12 mouse cellular contexts compared by ENCODE assay signal in the genomic region with DNA sequence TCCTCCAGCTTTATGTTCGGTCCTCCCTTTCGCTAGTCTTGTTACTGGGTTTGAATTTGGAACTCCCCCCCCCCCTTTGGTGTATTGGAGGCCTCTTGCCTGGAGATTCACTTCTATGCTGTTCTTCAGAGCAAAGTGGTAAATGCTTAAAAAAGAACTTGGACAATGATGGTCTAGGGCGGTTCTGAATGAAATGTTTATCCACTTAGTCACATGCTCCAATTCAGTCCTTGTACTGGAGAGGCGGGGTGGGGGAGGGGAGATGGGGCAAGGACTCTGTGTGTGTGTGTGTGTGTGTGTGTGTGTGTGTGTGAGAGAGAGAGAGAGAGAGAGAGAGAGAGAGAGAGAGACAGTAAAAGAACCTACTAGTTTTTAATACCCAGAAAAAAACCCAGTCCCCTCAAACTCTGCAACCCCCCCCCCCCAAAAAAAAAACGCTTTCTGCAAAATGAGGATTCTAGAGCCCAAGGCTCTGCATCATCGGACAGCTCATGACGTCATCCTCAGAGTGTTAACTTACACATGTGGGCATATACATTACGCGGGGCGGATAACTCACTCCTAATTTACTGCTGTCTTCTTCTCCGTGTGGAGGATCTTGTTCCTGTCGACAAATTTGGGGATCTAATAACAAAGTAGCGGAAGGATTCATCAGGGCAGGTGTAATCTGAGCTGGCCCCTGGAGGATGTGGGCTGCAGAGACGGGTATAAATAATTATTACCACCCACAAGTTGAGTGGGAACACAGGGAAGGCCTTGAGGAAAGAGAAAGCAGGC. TPM values are rescaled to one million over a fixed set of nuclear protein-coding genes. Genes with fewer than 3 reads are reported as not detected.
DNase-seq lines count a peak whose midpoint lies in the region; ATAC-seq and TF ChIP-seq lines count a peak whose summit lies in the region.
"Had no signal": no experiment of that assay in that cellular context is flagged by ENCODE, and none has a peak within 500 bp of the region (broad histone marks: within the 10 kb centered on the region; RNA-seq: fewer than 3 reads in every experiment).

No protein-coding gene starts in this region.

- H3K79me2 ChIP-seq in myocyte (ENCODE audit: control insufficient read depth, insufficient read depth): no peaks in the 10 kb centered on the region

- H3K4me3 ChIP-seq in kidney, embryonic 14.5 days (ENCODE audit: low read length): no peak overlapping the region
- no peak overlapping the region for H3K4me3 ChIP-seq in brown adipose tissue, adult 24 weeks (ENCODE audit: insufficient read depth, low read depth, low read length)
- H3K4me3 ChIP-seq in hindbrain, embryonic 14.5 days (replicated peaks; ENCODE audit: low read length): no peak overlapping the region
- peak overlapping the region; percentile 2 for H3K4me3 ChIP-seq in myocyte

- TF ChIP-seq POLR2A in myocyte (IDR thresholded peaks at IDR 0.05; ENCODE audit: insufficient read length, low read depth): no peak

- peaks cover 3% of the 10 kb centered on the region; the same call in 1 of the 2 replicates for H3K9me3 ChIP-seq in kidney, embryonic 14.5 days (ENCODE audit: control insufficient read depth, low read length)
- no peaks in the 10 kb centered on the region for H3K9me3 ChIP-seq in hindbrain, embryonic 14.5 days (ENCODE audit: control insufficient read depth, low read length)
- H3K9me3 ChIP-seq: G1E had no signal

- H3K27me3 ChIP-seq in kidney, embryonic 14.5 days (ENCODE audit: control insufficient read depth, insufficient read depth, low read length): no peaks in the 10 kb centered on the region
- H3K27me3 ChIP-seq in hindbrain, embryonic 14.5 days (ENCODE audit: control insufficient read depth, insufficient read depth, low read length): no peaks in the 10 kb centered on the region
- no peaks in the 10 kb centered on the region for H3K27me3 ChIP-seq in myocyte (ENCODE audit: control insufficient read depth, insufficient read depth, insufficient read length)

- H3K4me2 ChIP-seq in kidney, embryonic 14.5 days (replicated peaks; ENCODE audit: low read depth, low read length): peak overlapping the region; percentile 46
- H3K4me2 ChIP-seq in hindbrain, embryonic 14.5 days (replicated peaks): peak overlapping the region; percentile 48; the same call in 1 of the 2 replicates
- H3K4me2 ChIP-seq in myocyte (ENCODE audit: low read depth): peak overlapping the region; percentile 93

- peak; percentile 73 for ATAC-seq in kidney, embryonic 14.5 days (ENCODE audit: low FRiP score, low TSS enrichment)
- no peak for ATAC-seq in hindbrain, embryonic 14.5 days (ENCODE audit: low FRiP score)

- peak overlapping the region; percentile 85 for H3K27ac ChIP-seq in kidney, embryonic 14.5 days (ENCODE audit: low read depth, low read length)
- peak overlapping the region; percentile 39; the same call in 1 of the 2 replicates for H3K27ac ChIP-seq in brown adipose tissue, adult 24 weeks (replicated peaks; ENCODE audit: low read depth, low read length)
- H3K27ac ChIP-seq in hindbrain, embryonic 14.5 days: peak overlapping the region; percentile 22

- no peak overlapping the region for H3ac ChIP-seq in myocyte (ENCODE audit: control insufficient read depth, insufficient read length)

- H3K4me1 ChIP-seq in kidney, embryonic 14.5 days (ENCODE audit: control insufficient read depth, insufficient read depth, low read length): peaks cover 42% of the 10 kb centered on the region
- H3K4me1 ChIP-seq in brown adipose tissue, adult 24 weeks (ENCODE audit: control insufficient read depth, insufficient read depth, insufficient read length, low read length): peaks cover 4% of the 10 kb centered on the region
- peaks cover 17% of the 10 kb centered on the region for H3K4me1 ChIP-seq in hindbrain, embryonic 14.5 days (replicated peaks; ENCODE audit: control insufficient read depth, insufficient read depth, low read length)

- H3K9ac ChIP-seq in kidney, embryonic 14.5 days (ENCODE audit: low read depth, low read length): peak overlapping the region; percentile 47; the same call in 1 of the 2 replicates
- H3K9ac ChIP-seq in hindbrain, embryonic 14.5 days: no peak overlapping the region

- no peaks in the 10 kb centered on the region for H3K36me3 ChIP-seq in kidney, embryonic 14.5 days (ENCODE audit: control insufficient read depth, insufficient read depth, low read length)
- H3K36me3 ChIP-seq in hindbrain, embryonic 14.5 days (replicated peaks; ENCODE audit: control insufficient read depth, insufficient read depth): no peaks in the 10 kb centered on the region
- H3K36me3 ChIP-seq in myocyte (ENCODE audit: control insufficient read depth, insufficient read depth): no peaks in the 10 kb centered on the region
- H3K36me3 ChIP-seq: G1E had no signal

- DNase-seq in kidney, adult 8-10 months: no peak
- DNase-seq in hindbrain, embryonic 14.5 days (ENCODE audit: low spot score): no peak
- DNase-seq in layer of hippocampus, postnatal 25 days (ENCODE audit: extremely low spot score in 1 of 2, low spot score in 1 of 2): no peak
- DNase-seq in cerebellum, postnatal 25 days: no peak
- DNase-seq in testis, postnatal 14 days (ENCODE audit: low spot score): no peak

- WGBS in kidney, embryonic 14.5 days: 14% methylated on average over 14 of the region's 14 CpGs
- WGBS in hindbrain, embryonic 14.5 days: 58% methylated on average over 14 of the region's 14 CpGs

TF ChIP-seq in myocyte, 11 proteins besides CTCF, POLR2A, EP300 and RAD21:
- TF ChIP-seq TCF12 (IDR thresholded peaks at IDR 0.05; ENCODE audit: insufficient read depth, poor library complexity, severe bottlenecking) (peak; percentile 20), E2F4 (IDR thresholded peaks at IDR 0.05; ENCODE audit: insufficient read depth) (no peak), USF1 (IDR thresholded peaks at IDR 0.05; ENCODE audit: low read depth) (peak; percentile 61)
TF ChIP-seq in myocyte: peak in this region for 2.

RNA-seq across cellular contexts. Expression of a gene that starts 42.9 kb away (rescaled TPM):
- polyA plus RNA-seq in kidney, embryonic 14.5 days (2014; fragmentation: Nextera tagmentation; extraction: Ambion mirVana): 0.27 and 0.37 TPM in 2 replicates
- polyA plus RNA-seq in brown adipose tissue, adult 24 weeks (2012; ENCODE audit: insufficient read depth, insufficient read length, missing spikeins): not detected in 2 replicates
- 0.33 and 0.56 TPM in 2 replicates for polyA plus RNA-seq in hindbrain, embryonic 14.5 days (2014; fragmentation: Nextera tagmentation; extraction: Ambion mirVana)
- polyA plus RNA-seq in myocyte (2012; fragmentation: generic; extraction: Trizol): not detected
- total RNA-seq in layer of hippocampus, postnatal 25 days (2021): not detected
- total RNA-seq: granulocyte monocyte progenitor cell, adult 5-6 weeks; layer of hippocampus, adult 18-20 months had no signal
- polyA plus RNA-seq: G1E; liver, embryonic 16.5 days had no signal

RNA-seq across cellular contexts. Expression of a gene that starts 56.0 kb away (rescaled TPM):
- polyA plus RNA-seq in kidney, embryonic 14.5 days (2014; fragmentation: Nextera tagmentation; extraction: Ambion mirVana): 13.8 and 15.2 TPM in 2 replicates
- not detected in 2 replicates for polyA plus RNA-seq in brown adipose tissue, adult 24 weeks (2012; ENCODE audit: insufficient read depth, insufficient read length, missing spikeins)
- polyA plus RNA-seq in hindbrain, embryonic 14.5 days (2014; fragmentation: Nextera tagmentation; extraction: Ambion mirVana): 7.3 and 10.3 TPM in 2 replicates
- 0.02 TPM for polyA plus RNA-seq in myocyte (2012; fragmentation: generic; extraction: Trizol)
- 1 to 10 TPM; 1.2 to 1.3 TPM for total RNA-seq in layer of hippocampus, postnatal 25 days (2021)
- polyA plus RNA-seq: G1E had no signal

RNA-seq across cellular contexts. Expression of a gene that starts 58.1 kb away (rescaled TPM):
- 49.9 and 67.2 TPM in 2 replicates for polyA plus RNA-seq in kidney, embryonic 14.5 days (2014; fragmentation: Nextera tagmentation; extraction: Ambion mirVana)
- 3.2 and 3.7 TPM in 2 replicates for polyA plus RNA-seq in brown adipose tissue, adult 24 weeks (2012; ENCODE audit: insufficient read depth, insufficient read length, missing spikeins)
- 39.5 and 42.9 TPM in 2 replicates for polyA plus RNA-seq in hindbrain, embryonic 14.5 days (2014; fragmentation: Nextera tagmentation; extraction: Ambion mirVana)
- not detected for polyA plus RNA-seq in myocyte (2012; fragmentation: generic; extraction: Trizol)
- total RNA-seq in layer of hippocampus, postnatal 25 days (2021): not detected
- total RNA-seq: layer of hippocampus, adult 18-20 months had no signal
- polyA plus RNA-seq: G1E had no signal

Comparison
In these comparisons a context has a peak if more than half of its experiments do, and no peak if none do; other contexts are left out.
1. H3K27ac ChIP-seq: peak in every context shown above with its lines; median percentile 85 in kidney, embryonic 14.5 days; 39 in brown adipose tissue, adult 24 weeks; 22 in hindbrain, embryonic 14.5 days.